Mouse (Mus musculus) heart, adult 2 months (tissue): ENCODE results near the gene Ngb.

ENCODE experiments used
- CTCF ChIP-seq: fragments of 200-600 bp; IDR thresholded peaks from 2 replicates; pipeline ENCODE4 v1.8.1; 2022; ENCODE audit warnings: antibody characterized with exemption, mild to moderate bottlenecking, moderate library complexity
- EP300 ChIP-seq: fragments of 200-500 bp; IDR thresholded peaks from 2 replicates; pipeline ENCODE4 v1.6.1; 2011; ENCODE audit warnings: low read depth, low read length, control low read depth; ENCODE audit not compliant: insufficient read depth

- TF ChIP-seq CTCF (no peak), EP300 (no peak)
Measured at GRCm38 (mm10) chr12:87130224-87130623, 27.9 kb upstream of the Ngb start.
